Mouse (Mus musculus): ENCODE results near the gene Gng3.
"Not testable (repeated sequence)": the region's sequence is repeated elsewhere in the genome, so short reads cannot be mapped to it uniquely, and the experiment has no call there.

DNA sequence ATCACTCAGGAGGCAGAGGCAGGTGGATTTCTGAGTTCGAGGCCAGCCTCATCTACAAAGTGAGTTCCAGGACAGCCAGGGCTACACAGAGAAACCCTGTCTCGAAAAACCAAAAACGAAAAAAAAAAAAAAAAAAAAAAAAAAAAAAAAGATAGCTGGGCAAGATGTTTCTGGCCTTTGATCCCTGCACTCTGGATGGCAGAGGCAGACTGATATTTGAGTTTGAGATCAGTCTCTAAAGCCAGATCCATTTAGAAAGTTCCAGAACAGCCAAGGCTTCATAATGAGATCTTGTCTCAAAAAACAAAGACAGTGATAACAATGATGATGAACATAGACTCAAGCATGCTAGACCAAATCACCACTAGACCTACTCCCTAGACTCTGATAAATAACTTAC is 31.4 kb upstream of the Gng3 start:
- not testable (repeated sequence) for TF ChIP-seq GATA1 (IDR thresholded peaks at IDR 0.05; ENCODE audit: borderline replicate concordance, low read length); FLI1 (IDR thresholded peaks at IDR 0.05; ENCODE audit: low read length)
